Mouse (Mus musculus): Measurements from ENCODE around the gene Arhgap35. TPM values are rescaled to one million over a fixed set of nuclear protein-coding genes. Genes with fewer than 3 reads are reported as not detected.

The Arhgap35 gene
- polyA plus RNA-seq, 1 experiment: 4.0 TPM

DNA sequence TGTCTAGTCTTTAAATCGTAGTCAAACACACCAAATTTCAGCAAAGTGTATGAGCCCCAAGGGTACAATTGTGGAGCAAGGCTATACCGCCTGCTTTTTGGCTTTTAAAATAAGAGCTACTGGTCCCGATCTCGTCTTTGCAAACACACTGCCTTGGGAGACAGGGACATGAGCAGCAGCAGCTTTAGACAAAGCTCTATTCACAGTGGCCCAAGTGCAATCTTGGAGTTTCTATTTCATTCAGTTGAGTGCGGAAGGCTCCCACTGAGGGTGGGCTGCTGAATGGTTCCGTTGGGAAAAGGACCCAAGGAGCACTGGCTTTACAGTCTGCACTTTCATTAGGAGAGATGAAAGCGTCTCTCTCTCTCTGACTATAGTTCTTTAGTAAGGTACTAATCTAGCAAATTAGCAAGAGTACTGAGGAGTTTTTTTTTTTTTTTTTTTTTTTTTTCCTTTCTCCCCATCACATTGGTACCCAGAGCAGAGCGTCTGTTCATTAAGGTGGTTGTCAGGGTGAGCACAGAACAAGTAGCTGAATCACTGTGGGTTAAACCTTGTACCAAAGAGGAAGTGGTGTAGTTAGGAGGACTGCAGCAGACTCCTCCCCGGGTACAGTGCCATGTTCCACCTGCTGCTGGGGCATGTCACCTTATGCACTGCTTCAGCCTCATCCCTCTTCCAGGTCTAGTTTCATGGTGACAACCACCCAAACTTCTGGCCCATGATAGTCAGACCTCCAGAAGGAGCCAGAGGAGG is 56.8 kb downstream of the Arhgap35 start:
- no peak for TF ChIP-seq GATA1 (IDR thresholded peaks at IDR 0.05; ENCODE audit: low read length)

DNA sequence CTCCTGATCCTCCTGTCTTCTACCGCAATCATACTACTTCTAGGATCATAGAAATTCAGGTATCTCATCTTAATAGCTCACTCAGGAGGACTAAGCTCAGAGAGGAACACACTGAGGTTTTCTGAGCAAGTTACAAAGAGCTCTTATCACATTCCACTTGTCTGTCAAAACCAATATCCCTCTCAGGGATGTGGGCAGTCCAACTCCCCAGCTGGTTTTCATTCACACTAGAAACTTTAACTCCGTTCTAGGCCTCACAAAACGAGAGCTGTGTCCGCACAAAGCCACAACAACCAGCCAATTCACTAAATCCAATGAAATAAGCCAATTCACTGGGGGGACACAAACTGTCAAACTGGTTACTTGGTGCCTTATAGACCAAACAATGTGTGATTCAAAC is 57.5 kb downstream of the Arhgap35 start:
- TF ChIP-seq GATA1 (IDR thresholded peaks at IDR 0.05; ENCODE audit: low read length): no peak

DNA sequence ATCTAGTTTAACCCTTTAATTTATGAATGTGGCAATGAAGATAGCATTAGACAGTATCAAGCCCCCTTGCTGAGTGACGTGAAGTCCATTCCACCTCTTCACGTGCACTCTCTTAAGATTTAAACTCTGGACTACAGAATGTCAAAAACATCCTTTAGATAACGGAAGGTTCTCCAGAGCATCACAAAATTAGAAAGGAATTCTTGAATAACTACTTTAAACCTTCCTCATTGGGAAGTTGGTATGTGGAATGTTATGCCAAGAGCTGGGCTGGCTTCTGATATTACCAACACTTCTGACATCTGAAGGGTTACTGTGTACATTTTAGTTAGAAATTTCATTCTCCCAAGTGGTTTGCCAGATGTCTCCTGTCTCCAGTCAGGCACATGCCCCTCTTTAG is 60.6 kb downstream of the Arhgap35 start:
- no peak for TF ChIP-seq GATA1 (IDR thresholded peaks at IDR 0.05; ENCODE audit: low read length)

DNA sequence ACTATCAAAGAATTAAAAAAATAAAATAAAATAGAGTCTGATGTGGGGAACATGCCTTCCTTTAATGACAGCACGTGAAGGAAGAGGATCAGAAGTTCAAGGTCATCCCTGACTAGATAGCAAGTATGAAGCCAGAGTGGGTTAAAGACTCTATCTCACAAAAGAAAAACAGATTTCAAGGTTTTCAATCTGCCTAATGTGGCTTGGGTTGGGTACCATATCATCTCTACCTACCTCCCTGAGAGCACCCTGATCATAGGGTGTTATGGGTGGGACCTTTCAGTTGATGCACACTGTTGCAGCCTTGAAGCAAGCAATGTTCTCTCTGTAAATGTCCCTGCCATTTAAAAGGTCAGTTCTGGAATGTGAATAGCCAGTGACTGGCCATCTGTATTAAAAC is 63.2 kb downstream of the Arhgap35 start:
- no peak for TF ChIP-seq GATA1 (IDR thresholded peaks at IDR 0.05; ENCODE audit: low read length)

DNA sequence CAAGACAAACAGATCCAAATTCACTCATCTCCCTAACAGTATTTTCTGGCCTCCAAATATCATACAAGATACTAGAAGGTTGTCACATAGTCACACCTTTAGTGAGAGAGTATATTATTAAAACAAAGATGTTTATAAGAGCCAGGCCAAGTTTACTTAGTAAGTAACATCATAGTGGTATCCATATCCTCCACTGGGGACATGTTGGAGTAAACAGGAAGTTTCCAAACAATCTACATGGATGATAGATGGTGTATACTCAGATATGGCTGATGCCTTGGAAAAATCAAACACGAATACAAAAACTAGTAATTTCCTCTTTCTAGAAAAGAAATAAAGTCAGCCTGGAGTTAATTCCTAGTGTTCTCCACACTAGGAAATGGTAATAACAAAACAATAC is 65.5 kb downstream of the Arhgap35 start:
- no peak for TF ChIP-seq GATA1 (IDR thresholded peaks at IDR 0.05; ENCODE audit: low read length)

DNA sequence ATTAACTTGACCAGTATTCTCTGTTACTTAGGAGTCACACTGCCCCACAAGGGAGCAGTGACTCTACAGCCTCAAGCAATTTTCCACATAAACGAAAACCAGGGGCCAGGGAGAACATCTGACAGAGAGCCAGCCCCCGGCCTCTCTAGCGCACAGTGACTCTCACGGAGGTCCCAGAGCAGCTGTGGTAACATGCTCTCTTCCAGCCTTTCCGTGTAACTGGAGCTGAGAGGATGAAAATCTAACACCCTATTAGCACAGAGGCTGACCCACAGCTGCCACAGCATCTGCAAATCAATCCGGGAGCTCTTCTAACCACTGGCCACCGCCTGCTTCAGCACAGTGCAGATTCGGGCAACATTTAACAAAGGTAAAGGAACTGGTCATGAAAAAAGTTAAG is 70.0 kb downstream of the Arhgap35 start:
- TF ChIP-seq GATA1 (IDR thresholded peaks at IDR 0.05; ENCODE audit: low read length): no peak

DNA sequence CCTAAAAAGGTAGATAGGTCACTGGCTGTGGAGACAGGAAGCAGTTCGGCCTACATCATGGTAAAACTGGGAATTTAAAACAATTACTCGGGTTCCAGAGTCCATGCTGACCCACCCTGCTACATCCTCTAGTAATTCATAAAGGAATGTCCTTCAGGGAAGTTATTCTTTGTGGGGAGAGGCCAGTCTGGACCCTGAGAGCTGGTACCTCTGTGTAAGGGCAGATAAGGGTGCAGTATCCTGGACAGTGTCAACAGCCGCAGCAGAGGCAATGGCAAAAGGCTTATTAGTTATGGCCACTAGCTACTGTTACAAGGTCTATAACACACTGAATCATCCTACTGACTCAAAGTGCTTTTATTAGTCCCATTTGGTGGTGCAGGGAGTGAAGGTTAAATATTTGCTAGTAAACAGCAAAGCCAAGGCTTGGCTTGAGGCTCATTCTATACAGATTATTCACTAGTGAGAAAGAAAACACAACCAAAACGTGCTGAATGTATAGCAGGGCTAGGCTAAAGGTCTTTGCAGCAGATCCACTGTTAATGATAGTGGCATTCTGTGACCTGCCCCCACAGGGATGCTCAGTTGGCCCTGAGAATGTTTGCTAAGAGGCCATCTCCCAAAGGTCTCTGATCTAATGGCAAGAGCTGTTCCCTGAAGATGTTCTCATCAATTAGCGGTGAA is 77.4 kb downstream of the Arhgap35 start:
- no peak for TF ChIP-seq GATA1 (IDR thresholded peaks at IDR 0.05; ENCODE audit: low read length)

DNA sequence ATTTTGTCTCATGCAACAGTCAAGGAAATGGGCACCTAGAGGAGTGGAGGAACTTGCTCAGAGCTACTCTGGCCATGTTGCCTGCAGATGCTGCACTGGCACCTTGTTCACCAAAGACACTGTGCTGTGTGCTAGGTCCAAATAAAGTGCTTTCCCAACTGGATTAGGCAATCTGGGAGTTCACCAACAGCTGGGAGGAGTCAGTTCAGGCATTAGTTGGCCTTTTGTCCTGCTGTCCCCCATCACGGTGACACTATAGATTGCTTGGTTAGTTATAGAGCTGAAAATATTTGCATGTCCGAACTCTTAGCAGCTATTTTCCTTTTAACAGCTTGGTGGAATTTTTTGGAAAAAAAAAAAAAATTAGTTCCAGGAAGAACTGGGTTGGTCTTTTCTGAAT is 88.8 kb downstream of the Arhgap35 start:
- TF ChIP-seq GATA1 (IDR thresholded peaks at IDR 0.05; ENCODE audit: low read length): no peak

DNA sequence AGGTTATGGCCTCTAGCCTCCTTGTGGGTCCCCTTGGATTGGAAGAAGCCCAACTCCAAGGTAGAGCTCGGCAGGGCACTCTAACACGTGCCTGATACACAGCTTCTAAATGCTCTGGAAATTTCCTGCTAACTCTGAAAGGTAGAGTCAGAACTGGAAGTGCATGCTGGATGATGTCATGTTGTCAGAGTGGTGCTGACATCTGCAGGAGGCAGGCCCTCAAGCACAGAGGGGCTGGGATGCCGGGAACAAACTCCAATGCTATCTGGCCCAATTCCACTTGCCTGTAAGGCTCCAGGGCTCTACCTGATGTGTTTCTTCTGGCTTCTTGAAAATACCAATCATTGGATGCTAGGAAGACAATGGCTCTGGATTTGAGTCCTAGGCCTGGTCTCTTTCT is 89.3 kb downstream of the Arhgap35 start:
- TF ChIP-seq GATA1 (IDR thresholded peaks at IDR 0.05; ENCODE audit: low read length): no peak

DNA sequence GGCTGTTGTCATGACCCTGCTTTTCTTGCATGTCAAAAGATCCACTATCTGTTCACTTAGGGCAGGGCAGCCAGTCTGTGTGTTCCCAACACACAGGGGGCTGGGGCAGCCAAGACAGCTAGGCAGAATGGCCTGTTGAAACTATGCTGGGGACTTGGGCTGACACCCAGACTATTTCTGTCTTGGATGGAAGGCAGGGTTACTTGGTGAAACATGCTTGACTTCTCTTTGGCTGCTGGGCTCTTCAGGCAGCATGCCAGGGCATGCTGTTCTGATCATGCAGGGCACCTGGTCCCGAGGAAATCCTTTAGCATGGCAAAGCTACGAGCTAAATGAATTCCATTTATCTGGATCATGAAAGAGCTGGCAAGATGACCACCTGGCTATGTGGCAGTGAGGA is 90.5 kb downstream of the Arhgap35 start:
- TF ChIP-seq GATA1 (IDR thresholded peaks at IDR 0.05; ENCODE audit: low read length): no peak

DNA sequence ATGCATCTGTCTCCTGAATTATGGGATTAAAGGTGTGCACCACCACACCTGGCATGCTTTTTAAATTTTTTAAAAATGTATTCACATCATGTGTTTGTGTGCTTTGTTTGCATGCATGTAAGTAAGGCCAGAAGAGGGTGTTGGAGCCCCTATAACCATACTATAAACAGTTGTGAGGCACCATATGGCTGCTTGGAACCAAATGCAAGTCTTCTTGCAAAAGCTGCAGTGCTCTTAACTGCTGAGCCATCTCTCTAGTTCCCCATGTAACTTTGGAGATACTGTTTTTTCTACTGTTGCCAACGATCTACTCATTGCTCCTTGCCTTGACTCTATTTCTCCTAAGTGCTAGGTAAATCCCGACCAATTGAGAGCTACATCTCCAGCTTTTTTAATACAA is 95.5 kb downstream of the Arhgap35 start:
- TF ChIP-seq GATA1 (IDR thresholded peaks at IDR 0.05; ENCODE audit: low read length): no peak

DNA sequence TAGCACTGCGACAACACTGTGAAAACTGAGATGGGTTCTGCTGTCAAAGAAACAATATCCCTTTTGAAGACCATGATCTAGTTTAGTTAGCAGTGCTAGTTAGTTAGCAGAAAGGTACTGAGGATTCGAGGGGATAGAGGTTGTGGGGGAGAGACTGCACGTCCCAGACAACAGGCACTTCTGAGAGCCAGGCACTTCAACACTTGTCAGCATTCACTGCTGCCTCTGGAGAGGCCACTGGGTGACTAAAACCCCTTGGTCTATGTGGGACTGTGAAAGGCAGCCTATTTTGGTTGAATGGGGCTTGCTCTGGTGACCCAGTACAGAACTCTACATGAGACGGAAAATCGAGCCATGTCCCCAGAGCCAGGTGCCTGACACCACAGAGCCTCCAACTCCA is 97.6 kb downstream of the Arhgap35 start:
- no peak for TF ChIP-seq GATA1 (IDR thresholded peaks at IDR 0.05; ENCODE audit: low read length)

DNA sequence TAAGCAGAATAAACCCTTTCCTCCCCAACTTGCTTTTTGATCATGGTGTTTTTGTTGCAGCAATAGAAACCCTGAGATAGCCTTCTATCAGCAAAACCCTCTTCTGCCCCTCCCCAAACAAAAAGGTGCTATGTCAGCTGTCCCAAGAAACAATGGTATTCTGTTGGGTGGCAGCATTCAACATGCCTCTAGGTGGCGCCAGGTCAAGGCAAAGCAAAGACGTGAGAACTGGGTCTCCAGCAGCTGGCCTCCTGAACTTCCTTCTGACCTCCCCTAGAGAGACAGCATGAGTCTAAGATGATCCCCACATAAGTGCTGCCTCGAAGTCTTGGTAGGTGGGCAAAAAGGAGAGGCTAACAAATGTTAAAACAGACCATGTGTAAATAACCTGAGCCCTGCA is 107.5 kb downstream of the Arhgap35 start:
- TF ChIP-seq GATA1 (IDR thresholded peaks at IDR 0.05; ENCODE audit: low read length): no peak

DNA sequence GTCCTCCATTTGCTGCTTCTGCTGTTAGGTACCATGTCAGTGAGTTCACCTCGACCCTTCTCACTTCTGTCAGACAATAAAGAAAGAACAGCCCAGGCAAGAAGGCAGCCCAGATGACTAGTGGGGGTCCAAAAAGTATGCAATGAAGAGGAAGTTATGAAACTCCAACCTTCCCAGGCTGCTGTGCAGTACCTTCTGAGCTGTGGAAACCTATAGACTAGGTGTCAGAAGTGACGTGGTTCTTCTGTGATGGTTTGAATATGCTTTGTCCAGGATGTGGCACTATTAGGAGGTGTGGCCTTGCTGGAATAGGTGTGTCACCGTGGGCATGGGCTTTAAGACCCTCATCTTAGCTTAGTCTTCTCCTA is 109.6 kb downstream of the Arhgap35 start:
- no peak for TF ChIP-seq GATA1 (IDR thresholded peaks at IDR 0.05; ENCODE audit: low read length)

DNA sequence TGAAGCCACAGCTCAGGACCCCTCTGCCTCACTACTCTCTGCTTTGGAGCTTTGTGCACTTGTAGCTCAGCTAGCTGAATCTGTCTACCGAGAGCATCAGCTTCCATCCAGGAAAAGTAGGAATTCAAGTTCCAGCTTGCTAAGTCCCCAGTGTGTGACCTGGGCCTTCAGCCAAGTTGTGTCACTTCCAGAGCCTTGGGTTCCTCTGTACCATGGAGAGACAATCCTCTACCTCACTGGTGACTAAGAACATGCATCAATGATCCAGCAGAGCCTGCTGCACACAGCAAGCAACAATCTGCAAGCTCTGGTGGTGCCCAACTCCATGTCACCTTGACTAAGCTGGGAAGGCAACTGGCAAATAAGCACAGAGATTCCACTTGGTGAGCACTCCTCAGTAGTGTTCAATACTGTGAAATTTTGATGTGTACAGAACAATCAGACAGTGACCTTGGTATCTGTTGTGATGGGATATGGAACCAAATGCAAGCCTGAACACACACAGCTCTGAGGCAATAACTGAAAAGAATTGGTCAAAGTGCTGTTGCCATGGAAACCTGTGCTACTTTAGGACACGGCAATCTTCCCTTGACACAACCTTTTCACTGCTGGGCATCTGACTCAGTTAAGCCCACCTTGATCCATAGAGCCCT is 110.1 kb downstream of the Arhgap35 start:
- no peak for TF ChIP-seq GATA1 (IDR thresholded peaks at IDR 0.05; ENCODE audit: low read length)

DNA sequence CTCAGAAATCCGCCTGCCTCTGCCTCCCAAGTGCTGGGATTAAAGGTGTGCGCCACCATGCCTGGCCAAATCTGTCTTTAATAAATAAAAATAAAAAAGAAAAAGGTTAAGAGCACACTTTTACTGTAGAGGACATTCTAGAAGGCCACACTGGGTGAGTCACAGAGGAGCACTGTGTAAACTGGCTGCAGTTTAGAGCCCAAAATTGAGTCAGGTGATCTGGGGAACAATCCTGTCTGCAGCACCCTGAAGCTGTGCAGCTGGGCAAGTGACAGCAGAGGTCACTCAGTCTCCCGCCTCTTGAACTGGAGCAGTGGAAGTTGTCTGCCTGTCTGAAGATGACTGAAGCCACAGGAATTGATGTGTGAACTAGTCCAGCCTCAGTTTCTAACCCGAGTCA is 113.2 kb downstream of the Arhgap35 start:
- no peak for TF ChIP-seq GATA1 (IDR thresholded peaks at IDR 0.05; ENCODE audit: low read length)

DNA sequence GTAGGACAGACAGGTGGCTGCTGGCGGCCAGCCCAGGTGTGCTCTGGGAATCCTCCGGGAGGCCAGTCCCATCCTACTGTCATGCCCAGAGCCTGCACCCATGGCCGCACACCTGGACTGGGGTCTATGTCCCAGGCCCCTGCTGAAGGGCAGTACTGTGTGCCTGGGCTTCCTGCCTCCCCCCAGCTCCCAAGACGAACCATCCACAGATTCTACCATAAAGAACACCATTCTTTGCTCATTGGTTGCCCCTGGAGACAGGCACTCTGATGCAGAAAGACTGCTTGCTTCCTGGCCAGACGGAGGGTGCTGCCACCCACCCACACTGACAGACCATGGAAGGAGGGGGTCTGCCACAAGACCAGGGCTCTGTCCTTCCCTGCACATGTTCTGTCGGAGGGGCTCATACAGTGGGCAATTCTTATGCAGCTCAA is 115.1 kb downstream of the Arhgap35 start:
- no peak for TF ChIP-seq GATA1 (IDR thresholded peaks at IDR 0.05; ENCODE audit: low read length)
